Mouse (Mus musculus) kidney, adult 2 months (tissue): ENCODE measurements at regions not wholly inside any gene's neighbourhood (a gene's known extent, or its start where the extent isn't known, plus 50 kb on each side); places are given as distances from the start of the nearest gene placed in this dataset.

Experiments used
- CTCF ChIP-seq: fragments of 200-500 bp; conservative IDR thresholded peaks from 2 replicates; pipeline ENCODE4 v1.5.1; 2011; ENCODE audit warnings: low read depth, mild to moderate bottlenecking, control low read depth, low read length, moderate library complexity, mixed read lengths; ENCODE audit not compliant: insufficient read depth, insufficient read length
- POLR2A ChIP-seq: fragments of 200-500 bp; IDR thresholded peaks from one replicate; pipeline ENCODE4 v1.6.1; 2011; ENCODE audit warnings: low read depth, low read length, control low read depth

DNA sequence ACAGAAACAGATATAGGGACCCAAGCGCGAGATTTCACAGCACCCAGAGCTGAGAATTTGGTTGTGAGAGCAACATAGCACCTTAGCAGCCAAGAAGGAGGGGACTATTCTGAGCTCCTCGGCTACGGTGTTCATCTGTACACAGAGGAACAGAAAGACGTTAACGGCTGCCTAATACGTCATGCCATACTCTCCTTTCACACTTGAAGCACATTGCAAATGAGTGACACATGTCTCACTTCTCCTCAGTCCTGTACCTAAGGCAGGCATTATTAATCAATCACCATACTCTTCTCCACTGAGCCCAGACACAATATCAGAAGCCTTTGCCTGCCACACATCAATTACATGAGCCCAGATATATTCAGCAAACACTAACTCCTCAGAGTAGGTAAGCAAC, 200.5 kb downstream of the Rybp start:
- TF ChIP-seq CTCF = no peak
- no peak for TF ChIP-seq POLR2A
